Mouse (Mus musculus) embryonic facial prominence, embryonic 10.5 days (tissue): ENCODE measurements around the gene Lrrc32. TPM values are rescaled to one million over a fixed set of nuclear protein-coding genes. Genes with fewer than 3 reads are reported as not detected.
A peak's percentile ranks its signal among the peaks of the same experiment; 100 is the strongest.

Experiments used
- DNase-seq: peaks from one replicate; pipeline ENCODE4 v3.0.0-alpha.2; 2017; ENCODE audit warnings: low spot score
- H3K27ac ChIP-seq: fragments of 300-500 bp; sonication (generic); replicated peaks from 2 replicates; pipeline ENCODE4 v1.5.1; 2016; ENCODE audit warnings: mild to moderate bottlenecking
- H3K27me3 ChIP-seq: fragments of 300-500 bp; sonication (generic); replicated peaks from 2 replicates; pipeline ENCODE4 v1.6.1; 2016; ENCODE audit warnings: low read depth, mild to moderate bottlenecking; ENCODE audit not compliant: poor library complexity, severe bottlenecking
- H3K36me3 ChIP-seq: fragments of 300-500 bp; sonication (generic); replicated peaks from 2 replicates; pipeline ENCODE4 v1.6.1; 2016; ENCODE audit warnings: mild to moderate bottlenecking, moderate library complexity
- H3K4me1 ChIP-seq: fragments of 300-500 bp; sonication (generic); 2 replicates; pipeline ENCODE4 v1.6.1; 2016
- H3K4me3 ChIP-seq: fragments of 300-500 bp; sonication (generic); 2 replicates; pipeline ENCODE4 v1.5.1; 2016; ENCODE audit warnings: mild to moderate bottlenecking, moderate library complexity
- H3K9me3 ChIP-seq: fragments of 300-500 bp; sonication (generic); 2 replicates; pipeline ENCODE4 v1.6.1; 2016; ENCODE audit warnings: mild to moderate bottlenecking
- WGBS: fragments of 180-500 bp; shearing (Covaris S2); methylation state at CpG from one replicate; pipeline ENCODE4 v1.1.7; 2016; 5-methylcytosine and 5-hydroxymethylcytosine counted together
- polyA plus RNA-seq: library from polyadenylated mRNA; unstranded; fragments of >200 nt; fragmentation: Nextera tagmentation; extraction: Ambion mirVana; gene quantifications from 2 replicates; pipeline ENCODE4 v1.2.1, GENCODE M21; 2016

The Lrrc32 gene
- polyA plus RNA-seq, 1 experiment from 2014 or later: 3.7 TPM

- Histone ChIP-seq H3K9me3 (no peaks in the 10 kb centered on the region), H3K27me3 (peaks cover 18% of the 10 kb centered on the region), H3K4me3 (no peak overlapping the region), H3K36me3 (no peaks in the 10 kb centered on the region), H3K27ac (no peak overlapping the region), H3K4me1 (peaks cover 24% of the 10 kb centered on the region)
- no peak for DNase-seq
- WGBS: 92% methylated on average over 1 of the region's 1 CpGs
These were observed 8.6 kb upstream of the Lrrc32 start for GRCm38 (mm10) chr7:98480481-98480880.

GRCm38 (mm10) chr7:98481066-98481734, 7.9 kb upstream of the Lrrc32 start:
- H3K27me3 ChIP-seq: peaks cover 18% of the 10 kb centered on the region
- H3K36me3 ChIP-seq: no peaks in the 10 kb centered on the region
- DNase-seq: peak; percentile 82
- H3K9me3 ChIP-seq: no peaks in the 10 kb centered on the region
- peaks cover 24% of the 10 kb centered on the region for H3K4me1 ChIP-seq
- WGBS: 24% methylated on average over 9 of the region's 9 CpGs
- no peak overlapping the region for H3K27ac ChIP-seq
- no peak overlapping the region for H3K4me3 ChIP-seq

GRCm38 (mm10) chr7:98481861-98482260, 7.2 kb upstream of the Lrrc32 start:
- H3K9me3 ChIP-seq: no peaks in the 10 kb centered on the region
- DNase-seq: no peak
- 86% methylated on average over 8 of the region's 8 CpGs for WGBS

GRCm38 (mm10) chr7:98482551-98483267, 6.4 kb upstream of the Lrrc32 start:
- H3K27ac ChIP-seq: peak overlapping the region; percentile 31
- H3K4me1 ChIP-seq: peaks cover 22% of the 10 kb centered on the region
- peaks cover 22% of the 10 kb centered on the region for H3K27me3 ChIP-seq
- 56% methylated on average over 12 of the region's 12 CpGs for WGBS
- H3K36me3 ChIP-seq: no peaks in the 10 kb centered on the region
- no peak for DNase-seq
- no peaks in the 10 kb centered on the region for H3K9me3 ChIP-seq
- no peak overlapping the region for H3K4me3 ChIP-seq

More at GRCm38 (mm10) chr7:98481861-98482260, 7.2 kb upstream of the Lrrc32 start:
- Histone ChIP-seq H3K27me3 (peaks cover 18% of the 10 kb centered on the region), H3K4me1 (peaks cover 22% of the 10 kb centered on the region), H3K36me3 (no peaks in the 10 kb centered on the region), H3K4me3 (no peak overlapping the region), H3K27ac (no peak overlapping the region)

GRCm38 (mm10) chr7:98483268-98483607, 5.8 kb upstream of the Lrrc32 start:
- 31% methylated on average over 8 of the region's 8 CpGs for WGBS
- Histone ChIP-seq H3K4me1 (peaks cover 22% of the 10 kb centered on the region), H3K27me3 (peaks cover 28% of the 10 kb centered on the region), H3K4me3 (no peak overlapping the region), H3K27ac (peak overlapping the region; percentile 31; the same call in 1 of the 2 replicates), H3K36me3 (no peaks in the 10 kb centered on the region), H3K9me3 (no peaks in the 10 kb centered on the region)
- no peak for DNase-seq

GRCm38 (mm10) chr7:98484878-98485277, 4.2 kb upstream of the Lrrc32 start:
- Histone ChIP-seq H3K27ac (no peak overlapping the region), H3K27me3 (peaks cover 41% of the 10 kb centered on the region), H3K4me3 (no peak overlapping the region), H3K4me1 (peaks cover 34% of the 10 kb centered on the region), H3K9me3 (no peaks in the 10 kb centered on the region), H3K36me3 (no peaks in the 10 kb centered on the region)
- no peak for DNase-seq
- 87% methylated on average over 3 of the region's 3 CpGs for WGBS

GRCm38 (mm10) chr7:98485508-98485907, 3.6 kb upstream of the Lrrc32 start:
- H3K9me3 ChIP-seq: no peaks in the 10 kb centered on the region
- no peak overlapping the region for H3K27ac ChIP-seq
- WGBS: 80% methylated on average over 4 of the region's 4 CpGs
- H3K36me3 ChIP-seq: no peaks in the 10 kb centered on the region
- no peak overlapping the region for H3K4me3 ChIP-seq
- H3K4me1 ChIP-seq: peaks cover 39% of the 10 kb centered on the region
- peaks cover 42% of the 10 kb centered on the region for H3K27me3 ChIP-seq
- DNase-seq: no peak

- Histone ChIP-seq H3K9me3 (no peaks in the 10 kb centered on the region), H3K4me1 (peaks cover 31% of the 10 kb centered on the region), H3K36me3 (no peaks in the 10 kb centered on the region), H3K27ac (no peak overlapping the region), H3K4me3 (no peak overlapping the region), H3K27me3 (peaks cover 52% of the 10 kb centered on the region)
- 84% methylated on average over 7 of the region's 7 CpGs for WGBS
- no peak for DNase-seq
These were observed 2.6 kb upstream of the Lrrc32 start for GRCm38 (mm10) chr7:98486471-98486917.

GRCm38 (mm10) chr7:98487202-98487980, 1.7 kb upstream of the Lrrc32 start:
- Histone ChIP-seq H3K27me3 (peaks cover 56% of the 10 kb centered on the region), H3K27ac (no peak overlapping the region), H3K9me3 (no peaks in the 10 kb centered on the region), H3K4me3 (no peak overlapping the region), H3K36me3 (no peaks in the 10 kb centered on the region), H3K4me1 (peaks cover 31% of the 10 kb centered on the region)
- DNase-seq: no peak
- WGBS: 87% methylated on average over 11 of the region's 11 CpGs

GRCm38 (mm10) chr7:98488398-98489130, 519 bp upstream of the Lrrc32 start:
- peaks cover 27% of the 10 kb centered on the region for H3K4me1 ChIP-seq
- peaks cover 45% of the 10 kb centered on the region for H3K27me3 ChIP-seq
- H3K4me3 ChIP-seq: no peak overlapping the region
- 85% methylated on average over 13 of the region's 13 CpGs for WGBS
- no peaks in the 10 kb centered on the region for H3K9me3 ChIP-seq
- no peak overlapping the region for H3K27ac ChIP-seq
- no peak for DNase-seq
- no peaks in the 10 kb centered on the region for H3K36me3 ChIP-seq

- peaks cover 45% of the 10 kb centered on the region for H3K27me3 ChIP-seq
- DNase-seq: peak; percentile 87
- peak overlapping the region; percentile 80 for H3K27ac ChIP-seq
- peak overlapping the region; percentile 65 for H3K4me3 ChIP-seq
- H3K9me3 ChIP-seq: no peaks in the 10 kb centered on the region
- peaks cover 38% of the 10 kb centered on the region for H3K4me1 ChIP-seq
- H3K36me3 ChIP-seq: no peaks in the 10 kb centered on the region
- under 1% methylated on average over 50 of the region's 50 CpGs for WGBS
These were observed 571 bp downstream of the Lrrc32 start for GRCm38 (mm10) chr7:98489623-98490084.

GRCm38 (mm10) chr7:98490328-98490727, 1.2 kb downstream of the Lrrc32 start:
- H3K27ac ChIP-seq: no peak overlapping the region

More at GRCm38 (mm10) chr7:98490328-98490727, 1.2 kb downstream of the Lrrc32 start:
- DNase-seq: no peak
- peaks cover 43% of the 10 kb centered on the region for H3K4me1 ChIP-seq
- 70% methylated on average over 4 of the region's 4 CpGs for WGBS
- peaks cover 45% of the 10 kb centered on the region for H3K27me3 ChIP-seq
- peak overlapping the region; percentile 65 for H3K4me3 ChIP-seq
- no peaks in the 10 kb centered on the region for H3K36me3 ChIP-seq
- H3K9me3 ChIP-seq: no peaks in the 10 kb centered on the region
